Mouse (Mus musculus) kidney, adult 2 months (tissue): ENCODE measurements around the gene Cd93.

ENCODE experiments used
- CTCF ChIP-seq: fragments of 200-500 bp; conservative IDR thresholded peaks from 2 replicates; pipeline ENCODE4 v1.5.1; 2011; ENCODE audit warnings: low read depth, mild to moderate bottlenecking, control low read depth, low read length, moderate library complexity, mixed read lengths; ENCODE audit not compliant: insufficient read depth, insufficient read length
- POLR2A ChIP-seq: fragments of 200-500 bp; IDR thresholded peaks from one replicate; pipeline ENCODE4 v1.6.1; 2011; ENCODE audit warnings: low read depth, low read length, control low read depth

- TF ChIP-seq POLR2A (no peak), CTCF (no peak)
Observed at GRCm38 (mm10) chr2:148478141-148478701, 34.9 kb upstream of the Cd93 start.
